Mouse (Mus musculus): ENCODE results near the gene Gm20388.

Gm20388 gene

DNA sequence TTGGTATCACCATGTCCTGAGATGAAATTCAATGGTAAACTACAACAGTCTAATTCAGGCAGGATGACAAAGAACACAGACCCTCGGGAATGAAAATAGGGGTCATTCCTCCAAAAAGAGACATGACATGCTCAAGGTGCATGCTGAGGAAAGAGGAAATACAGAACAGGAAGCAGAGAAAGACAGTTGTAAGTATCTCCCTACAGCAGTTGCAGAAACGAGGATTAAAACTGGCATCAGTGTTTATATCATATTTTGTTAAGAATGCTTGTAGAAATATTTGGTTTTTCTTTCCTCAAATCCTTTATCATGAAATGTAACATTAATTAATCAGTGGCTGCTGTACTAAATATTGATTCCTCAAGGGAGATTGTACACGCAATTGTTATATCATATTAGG lies 3056.0 kb downstream of the Gm20388 start:
- no peak for DNase-seq (ENCODE audit: low spot score)

DNA sequence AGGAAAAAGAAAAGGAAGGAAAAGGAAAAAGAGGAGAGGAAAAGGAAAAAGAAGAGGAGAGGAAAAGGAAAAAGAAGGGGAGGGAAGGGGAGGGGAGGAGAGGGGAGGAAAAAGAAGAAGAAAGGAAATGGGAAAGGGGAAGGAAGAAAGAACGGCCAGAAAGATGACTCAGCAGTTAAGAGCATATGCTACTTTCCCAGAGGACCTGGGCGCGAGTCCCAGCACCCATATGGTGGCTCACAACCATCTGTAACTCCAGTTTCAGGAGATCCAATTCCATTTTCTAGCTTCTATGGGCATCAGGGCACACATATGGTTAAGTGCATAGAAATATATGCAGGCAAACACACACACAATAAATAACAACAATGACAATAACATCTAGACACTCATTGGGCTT lies 3057.5 kb downstream of the Gm20388 start:
- no peak for DNase-seq (ENCODE audit: low spot score)

DNA sequence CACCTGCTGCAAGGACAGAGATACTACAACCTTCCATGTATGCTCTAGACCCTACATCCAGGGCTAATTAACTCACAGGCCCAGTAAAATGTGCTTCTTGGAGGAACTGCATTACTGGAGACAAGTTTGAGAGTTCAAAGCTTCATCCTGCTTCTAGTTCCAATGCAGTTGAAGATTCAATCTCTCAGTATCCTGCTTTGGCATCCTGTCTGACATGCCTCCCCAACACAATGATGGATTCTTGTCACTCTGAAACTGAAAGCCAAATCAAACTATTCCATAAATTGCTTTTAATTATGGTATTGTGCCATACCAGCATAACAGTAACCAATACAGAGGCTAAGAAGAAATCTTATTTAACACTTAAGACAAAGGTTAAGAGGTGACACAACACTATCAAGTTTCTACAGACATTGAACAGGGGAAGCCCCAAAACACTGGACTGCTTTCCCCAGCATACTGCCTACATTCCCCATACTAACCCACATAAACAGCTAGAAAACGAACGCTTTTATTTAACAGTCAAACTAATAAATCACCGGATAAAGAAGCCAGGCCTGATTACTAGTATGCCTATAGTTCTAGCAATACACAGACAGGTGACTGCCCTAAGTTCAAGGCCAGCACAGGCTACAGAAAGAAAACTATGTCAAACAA lies 3059.5 kb downstream of the Gm20388 start:
- DNase-seq (ENCODE audit: low spot score), result no peak

DNA sequence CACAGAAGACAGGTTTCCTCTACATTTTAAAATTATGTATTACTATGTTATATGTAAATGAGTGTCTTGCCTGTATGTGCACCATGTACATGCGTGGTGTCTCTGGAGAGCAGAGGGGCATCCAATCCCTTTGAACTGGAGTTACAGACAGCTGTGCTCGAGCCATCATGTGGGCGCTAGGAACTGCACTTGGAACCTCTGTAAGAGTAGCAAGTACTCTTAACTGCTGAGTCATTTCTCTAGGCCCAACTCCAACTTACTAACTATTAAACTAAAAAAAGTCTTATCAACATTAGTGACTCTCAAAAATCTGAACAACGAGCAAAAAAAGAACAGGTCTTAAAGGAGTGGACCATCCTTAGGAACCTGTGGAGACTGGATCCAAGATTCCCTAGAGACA lies 3065.4 kb downstream of the Gm20388 start:
- DNase-seq (ENCODE audit: low spot score), result no peak

DNA sequence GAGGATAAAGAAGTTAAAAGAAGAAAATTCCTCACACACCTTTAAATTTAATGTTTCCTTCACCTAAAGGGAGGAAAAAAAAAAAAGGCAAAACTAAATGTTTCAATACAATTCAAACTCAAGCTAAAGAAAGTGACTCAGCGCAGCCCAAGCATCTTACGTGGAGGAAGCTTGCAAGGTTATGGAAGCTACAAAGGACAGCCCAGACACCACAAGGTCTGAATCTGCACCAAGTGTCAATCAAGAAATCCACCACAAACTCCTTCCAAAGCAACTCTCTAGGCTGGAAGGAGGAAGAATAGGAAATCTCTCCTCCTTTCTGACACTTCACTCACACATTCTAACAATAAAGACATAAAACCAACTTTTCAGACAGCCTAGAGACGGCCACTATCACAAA lies 3068.8 kb downstream of the Gm20388 start:
- DNase-seq (ENCODE audit: low spot score), result no peak

DNA sequence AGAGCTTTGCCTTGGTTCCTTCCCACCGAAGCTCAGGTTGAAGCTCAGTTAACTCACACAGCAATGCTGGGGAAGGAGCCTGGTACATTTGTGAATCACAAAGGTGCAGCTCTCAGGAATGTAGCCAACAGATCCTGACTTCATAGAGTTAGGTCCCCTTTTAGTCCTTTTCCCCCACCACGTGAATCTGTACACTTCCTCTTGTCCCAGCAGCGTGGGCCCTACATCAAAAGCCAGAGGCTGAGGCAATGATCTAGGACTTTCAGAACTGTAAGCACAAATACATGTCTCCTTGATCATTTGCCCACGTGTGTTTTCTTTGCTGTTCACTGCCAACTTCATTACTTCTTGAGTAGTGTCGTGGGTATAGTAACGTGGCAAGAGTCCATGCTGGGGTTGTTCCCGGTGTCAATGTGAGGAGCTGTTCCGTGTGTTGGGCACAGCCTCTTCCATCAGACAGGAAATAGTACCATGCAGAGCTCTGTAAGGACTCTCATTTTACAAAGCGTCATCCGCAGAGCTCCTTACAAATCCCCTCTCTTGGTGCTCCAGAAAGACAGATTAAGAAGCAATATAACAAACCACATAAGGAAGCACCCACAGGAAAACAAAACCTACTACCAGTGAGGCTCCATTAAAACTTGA lies 3069.3 kb downstream of the Gm20388 start:
- no peak for DNase-seq (ENCODE audit: low spot score)

DNA sequence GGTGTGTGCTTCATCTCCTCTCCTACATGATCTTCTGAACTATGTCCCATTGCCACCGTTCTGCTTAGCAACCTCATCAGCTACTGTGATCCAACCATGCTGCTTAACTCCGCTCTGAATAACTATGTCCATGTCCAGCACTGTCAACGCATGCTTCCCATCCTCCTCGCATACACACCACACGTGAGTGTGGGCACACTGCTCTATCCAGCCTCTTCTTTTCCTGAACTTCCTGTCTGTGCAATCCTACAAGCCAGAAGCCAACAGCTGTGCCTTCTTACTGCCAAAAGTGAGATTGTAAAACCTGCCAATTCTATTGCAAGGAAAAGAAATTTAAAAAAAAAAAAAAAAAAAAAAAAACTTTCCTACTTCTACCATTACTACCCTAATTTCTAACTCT lies 3071.0 kb downstream of the Gm20388 start:
- DNase-seq (ENCODE audit: low spot score), result no peak

DNA sequence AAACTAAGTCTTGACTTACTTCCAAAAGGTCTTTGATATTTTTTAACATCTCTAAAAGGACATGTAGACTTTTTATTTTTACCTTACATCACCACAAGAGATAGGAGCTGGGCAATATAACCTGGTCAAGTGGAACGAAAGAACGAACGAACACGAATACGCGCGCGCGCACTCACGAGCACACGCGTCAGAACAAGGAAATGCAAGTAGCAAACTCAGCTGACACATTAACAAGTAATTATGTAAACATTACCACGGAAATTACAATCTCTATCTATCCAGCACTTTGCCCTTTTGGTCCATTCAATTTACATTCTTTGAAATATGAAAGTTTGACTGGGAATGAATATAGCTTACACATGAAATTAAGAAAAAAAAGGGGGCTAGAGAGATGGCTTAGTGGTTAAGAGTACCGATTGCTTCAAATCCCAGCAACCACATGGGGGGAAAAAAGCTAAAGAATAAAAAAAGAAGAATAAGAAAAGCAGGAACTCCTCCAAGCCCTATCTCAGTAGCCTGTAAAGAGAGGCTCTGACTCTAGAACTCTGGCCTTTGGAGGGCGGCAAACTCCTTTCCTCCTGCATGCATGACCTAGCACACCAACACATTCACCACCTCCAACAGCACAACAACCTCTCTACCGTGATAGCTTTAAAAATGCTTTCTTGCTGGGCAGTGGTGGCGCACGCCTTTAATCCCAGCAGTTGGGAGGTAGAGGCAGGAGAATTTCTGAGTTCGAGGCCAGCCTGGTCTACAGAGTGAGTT lies 3072.7 kb downstream of the Gm20388 start:
- no peak for DNase-seq (ENCODE audit: low spot score)

DNA sequence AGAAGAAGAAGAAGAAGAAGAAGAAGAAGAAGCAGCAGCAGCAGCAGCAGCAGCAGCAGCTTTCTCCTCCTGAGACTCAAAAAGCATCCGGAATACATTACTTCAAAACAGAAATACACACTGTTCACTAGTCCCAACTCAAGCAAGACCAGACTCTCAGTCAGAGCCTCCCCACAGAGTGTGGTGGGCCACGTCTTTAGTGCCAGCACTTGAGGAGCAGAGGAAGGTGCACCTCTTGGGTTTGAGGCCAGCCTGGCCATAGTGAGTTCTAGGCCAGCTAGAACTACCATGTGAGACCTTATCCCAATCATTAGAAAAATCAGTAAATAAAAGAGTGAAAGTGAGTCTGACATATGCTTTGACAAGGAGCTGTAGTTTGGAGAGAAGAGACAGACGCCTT lies 3073.5 kb downstream of the Gm20388 start:
- no peak for DNase-seq (ENCODE audit: low spot score)

DNA sequence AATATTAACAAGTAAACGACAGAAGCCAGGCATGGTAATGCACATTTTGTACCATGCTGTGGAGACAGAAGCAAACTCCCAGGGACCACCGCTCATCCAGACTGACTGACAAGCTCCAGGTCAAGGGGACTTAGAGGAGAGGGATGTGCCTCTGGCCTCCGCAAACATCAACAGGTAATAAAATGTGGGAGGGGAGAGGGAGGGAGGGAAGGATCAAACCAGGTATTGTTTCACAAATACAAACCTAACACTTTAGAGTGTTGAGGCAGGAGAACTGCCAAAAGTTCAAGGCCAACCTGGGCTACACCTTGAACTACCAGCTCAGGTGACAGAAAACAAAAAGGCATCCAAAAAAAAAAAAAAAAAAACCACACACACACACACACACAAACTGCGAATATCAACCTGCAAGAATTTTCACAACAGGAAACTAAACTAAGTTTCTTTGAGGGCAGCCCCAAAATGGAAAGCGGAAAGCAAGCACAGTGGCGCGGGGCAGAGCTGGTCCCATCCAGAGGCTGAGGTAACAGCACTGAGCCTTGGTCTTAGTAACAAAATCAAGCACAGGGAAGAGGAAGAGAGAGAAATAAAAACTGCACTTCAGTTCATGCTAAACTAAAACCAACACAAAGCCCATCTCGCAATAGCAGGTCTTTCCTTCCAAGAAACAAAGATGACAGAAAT lies 3076.0 kb downstream of the Gm20388 start:
- DNase-seq (ENCODE audit: low spot score), result no peak

DNA sequence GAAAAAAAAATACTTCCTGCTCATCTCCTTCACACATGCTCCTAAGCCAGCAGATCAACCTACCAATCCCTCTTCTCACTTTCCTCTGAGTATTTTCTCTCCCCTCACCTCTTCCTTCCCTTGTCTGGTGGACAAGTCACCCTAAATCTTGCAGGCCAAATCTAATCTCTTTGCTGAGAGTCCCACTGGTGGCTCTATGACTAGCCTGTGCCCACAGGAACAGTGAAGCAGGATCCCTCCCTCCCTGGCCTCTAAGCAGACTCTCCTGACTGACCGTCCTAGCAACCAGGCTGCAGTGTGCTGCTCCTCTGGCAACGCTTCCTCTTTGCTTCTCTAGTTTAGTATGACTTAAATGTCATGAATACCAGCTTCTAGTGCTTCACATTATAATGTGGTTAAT lies 3076.6 kb downstream of the Gm20388 start:
- DNase-seq (ENCODE audit: low spot score), result no peak

DNA sequence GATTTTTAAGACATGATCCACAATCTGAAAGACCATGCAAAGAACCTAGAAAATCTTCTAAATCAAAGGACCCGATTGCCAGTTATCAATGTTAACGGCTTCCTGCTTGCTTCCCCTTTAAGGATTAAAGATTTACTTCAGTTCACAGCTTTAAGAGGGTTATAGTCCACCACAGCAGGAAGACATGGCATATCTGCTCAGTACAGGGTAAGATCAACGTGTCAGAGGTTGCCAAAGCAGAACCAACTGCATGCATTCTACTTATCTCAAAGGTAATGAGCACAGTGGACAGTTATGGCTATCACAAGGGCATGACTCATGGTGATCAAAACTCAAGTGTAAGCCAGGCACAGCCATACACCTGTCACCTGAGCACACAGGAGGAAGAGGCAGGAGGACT lies 3078.3 kb downstream of the Gm20388 start:
- no peak for DNase-seq (ENCODE audit: low spot score)

DNA sequence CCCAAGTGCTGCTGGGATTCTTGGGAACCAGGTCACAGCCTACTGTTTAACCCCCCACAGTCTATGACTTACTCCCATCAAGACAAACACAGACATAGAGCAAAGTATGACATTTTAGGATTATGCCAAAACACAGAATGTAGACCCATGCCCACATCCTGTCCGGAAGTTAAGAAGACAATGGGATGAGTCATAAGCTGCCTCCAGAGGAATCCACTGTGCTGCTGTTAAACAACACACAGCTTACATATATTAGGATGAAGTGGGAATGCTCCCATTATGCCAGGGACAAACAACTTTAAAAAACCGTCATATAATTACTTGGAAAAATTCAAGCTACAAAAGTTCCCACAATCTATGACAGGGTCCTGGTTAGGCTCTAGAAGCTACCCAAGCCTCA lies 3079.3 kb downstream of the Gm20388 start:
- no peak for DNase-seq (ENCODE audit: low spot score)

DNA sequence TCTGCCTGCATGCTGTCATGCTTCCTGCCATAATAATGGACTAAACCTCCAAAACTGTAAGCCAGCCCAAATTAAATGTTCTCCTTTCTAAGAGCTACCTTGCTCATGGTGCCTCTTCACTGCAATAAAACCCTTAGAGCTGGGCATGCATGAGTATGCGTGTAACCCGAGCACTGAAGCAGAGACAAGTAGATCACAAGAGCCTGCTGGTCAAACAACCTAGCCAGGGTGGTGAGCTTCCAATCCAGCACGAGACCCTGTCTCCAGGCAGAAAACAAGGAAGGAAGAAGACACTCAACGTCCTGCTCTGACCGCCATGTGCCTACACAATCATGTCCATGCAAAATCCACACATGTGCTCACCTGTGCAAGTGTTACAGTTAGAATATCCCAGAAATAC lies 3080.7 kb downstream of the Gm20388 start:
- no peak for DNase-seq (ENCODE audit: low spot score)

DNA sequence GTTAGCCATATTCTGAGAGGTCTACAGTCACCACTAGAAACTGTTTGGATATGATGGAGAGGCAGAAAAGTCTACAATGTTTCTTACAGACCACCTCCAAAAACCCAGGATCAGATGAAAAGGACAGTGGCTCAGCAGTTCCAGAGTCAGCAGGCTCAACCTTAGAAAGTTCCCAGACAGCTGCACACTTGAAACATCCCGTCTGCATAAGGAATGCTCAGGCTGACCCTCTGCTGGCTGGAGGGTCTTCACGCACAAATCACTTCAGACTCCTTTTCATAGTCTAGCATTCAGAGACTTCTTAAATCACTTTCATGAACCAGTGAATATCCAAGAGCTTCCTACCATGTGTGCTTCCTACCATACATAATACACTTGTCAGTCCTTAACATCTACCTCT lies 3081.7 kb downstream of the Gm20388 start:
- DNase-seq (ENCODE audit: low spot score), result no peak

DNA sequence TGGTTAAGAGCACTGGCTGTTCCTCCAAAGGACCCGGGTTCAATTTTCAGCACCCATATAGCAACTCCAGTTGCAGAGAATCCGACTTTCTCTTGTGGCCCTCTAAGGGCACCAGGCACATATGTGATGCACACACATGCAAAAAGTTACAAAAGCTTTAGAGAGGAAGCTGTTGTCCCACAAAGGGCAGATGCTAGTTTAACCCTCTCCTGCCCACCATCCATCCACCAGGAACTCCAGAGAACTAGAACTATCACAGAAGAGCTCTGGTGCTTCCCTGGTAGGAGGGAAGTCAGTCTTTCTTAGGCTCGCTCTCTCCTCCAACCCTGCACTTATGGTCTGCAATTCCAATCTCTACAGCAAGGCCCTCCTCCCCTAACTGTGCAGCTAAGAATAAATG lies 3082.4 kb downstream of the Gm20388 start:
- DNase-seq (ENCODE audit: low spot score), result no peak

DNA sequence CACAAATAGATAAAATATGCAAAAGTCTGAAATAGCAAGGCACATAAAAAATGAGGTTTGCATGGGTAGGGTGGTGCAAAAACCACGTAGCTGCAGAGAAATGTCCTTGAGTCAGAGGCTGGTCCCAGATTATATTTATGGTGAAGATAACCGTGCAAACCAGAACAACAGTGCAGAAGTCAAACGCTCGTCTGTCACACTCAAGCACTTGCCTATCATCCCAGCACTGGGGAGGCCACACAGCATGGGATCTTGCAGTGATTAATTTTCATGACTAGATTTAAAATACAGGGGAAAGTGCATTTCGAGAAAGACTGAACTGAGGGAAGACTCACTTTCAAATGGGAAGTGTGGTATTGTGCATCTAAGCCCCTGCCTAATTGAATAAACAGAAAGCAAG lies 3083.1 kb downstream of the Gm20388 start:
- DNase-seq (ENCODE audit: low spot score), result no peak

DNA sequence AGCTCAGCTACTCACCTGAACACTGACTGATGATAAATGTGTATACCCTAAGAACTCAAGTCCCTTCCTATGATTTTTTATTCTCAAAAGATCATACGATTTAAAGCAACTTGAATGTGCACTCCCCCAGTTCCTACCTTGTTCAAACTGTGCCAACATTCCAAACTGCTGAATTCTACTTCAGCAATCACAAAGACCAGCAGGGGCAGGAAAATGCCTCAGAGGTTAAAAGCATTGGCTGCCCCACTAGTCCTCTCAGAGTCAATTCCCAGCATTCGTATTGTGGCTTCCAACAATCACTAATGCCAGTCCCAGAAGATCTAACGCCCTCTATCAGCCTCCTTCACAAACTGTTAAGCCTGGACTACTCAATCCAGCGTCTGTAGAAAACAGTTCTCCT lies 3087.3 kb downstream of the Gm20388 start:
- no peak for DNase-seq (ENCODE audit: low spot score)

DNA sequence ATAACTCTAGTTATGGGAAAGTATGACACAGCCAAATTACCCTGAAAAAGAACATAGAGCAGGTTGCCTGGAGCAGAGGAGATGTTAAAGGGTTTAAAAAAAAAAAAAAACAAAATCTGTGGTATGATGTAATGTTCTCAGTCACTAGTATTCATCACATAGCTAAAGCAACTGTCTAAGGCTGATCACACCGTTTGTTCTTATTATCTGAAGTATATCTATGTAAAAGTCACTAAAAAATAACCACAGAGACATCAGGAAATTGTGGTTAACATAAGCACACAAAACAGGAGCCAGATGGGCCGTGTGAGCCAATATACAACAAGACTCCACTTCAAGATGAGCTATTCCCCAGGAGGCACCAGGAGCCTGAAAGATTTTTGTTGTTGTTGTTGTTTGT lies 3089.7 kb downstream of the Gm20388 start:
- DNase-seq (ENCODE audit: low spot score), result no peak

DNA sequence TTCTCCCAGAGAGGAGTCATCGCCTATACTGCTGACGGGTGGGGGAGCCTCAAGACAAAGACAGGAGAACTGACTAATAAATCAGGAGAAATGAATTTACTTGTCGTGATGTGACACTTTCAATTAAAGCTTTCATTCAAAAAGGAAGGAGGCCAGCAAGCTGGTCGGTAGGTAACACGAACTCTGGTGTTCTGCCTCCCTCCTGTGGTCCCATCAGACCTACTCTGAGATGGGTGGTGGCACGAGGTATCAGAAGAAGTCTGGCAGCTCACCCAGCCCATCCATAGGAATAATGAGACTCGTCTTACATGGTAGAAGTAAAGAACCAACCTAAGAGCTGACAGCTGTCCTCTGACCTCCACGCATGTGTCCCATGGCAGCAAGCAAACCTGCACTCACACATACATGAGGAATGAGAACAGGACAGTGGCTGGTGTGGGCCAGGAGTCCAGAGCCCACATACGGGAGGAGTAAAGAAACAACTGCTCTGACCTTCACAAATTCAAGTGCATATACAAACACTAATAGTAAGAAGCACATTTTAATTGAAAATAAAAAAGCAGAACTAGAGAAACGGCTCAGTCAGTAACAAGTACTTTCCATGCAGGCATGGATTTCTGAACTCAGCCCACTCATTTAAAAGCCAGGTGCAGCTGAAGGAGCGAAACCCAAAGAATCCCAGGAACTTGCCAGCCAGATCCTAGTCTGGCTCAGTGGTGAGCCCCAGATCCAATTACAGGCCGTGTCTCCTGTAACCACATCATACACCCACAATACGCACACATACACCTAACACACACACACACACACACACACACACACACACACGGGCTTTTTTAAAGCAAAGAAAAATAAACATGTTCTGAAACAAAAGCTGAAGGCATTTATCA lies 3093.6 kb downstream of the Gm20388 start:
- DNase-seq (ENCODE audit: low spot score), result no peak

DNA sequence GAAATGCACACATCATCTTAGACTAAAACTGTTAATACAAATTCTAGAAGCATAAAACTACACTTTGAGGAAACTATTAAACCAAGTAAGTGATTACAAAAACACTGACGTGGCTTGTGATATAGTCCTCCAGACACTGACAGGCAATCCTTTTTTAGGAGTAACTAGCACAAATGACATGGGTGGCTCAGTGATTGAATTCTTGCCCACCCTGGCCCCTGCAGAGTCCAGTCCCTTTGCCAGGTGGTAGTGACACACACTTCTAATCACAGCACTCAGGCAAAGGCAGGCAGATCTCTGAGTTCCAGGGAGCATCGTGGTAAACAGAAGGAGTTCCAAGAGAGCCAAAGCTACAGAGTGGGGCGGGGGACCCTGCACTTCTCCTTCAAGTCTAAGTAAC lies 3094.7 kb downstream of the Gm20388 start:
- DNase-seq (ENCODE audit: low spot score), result no peak

DNA sequence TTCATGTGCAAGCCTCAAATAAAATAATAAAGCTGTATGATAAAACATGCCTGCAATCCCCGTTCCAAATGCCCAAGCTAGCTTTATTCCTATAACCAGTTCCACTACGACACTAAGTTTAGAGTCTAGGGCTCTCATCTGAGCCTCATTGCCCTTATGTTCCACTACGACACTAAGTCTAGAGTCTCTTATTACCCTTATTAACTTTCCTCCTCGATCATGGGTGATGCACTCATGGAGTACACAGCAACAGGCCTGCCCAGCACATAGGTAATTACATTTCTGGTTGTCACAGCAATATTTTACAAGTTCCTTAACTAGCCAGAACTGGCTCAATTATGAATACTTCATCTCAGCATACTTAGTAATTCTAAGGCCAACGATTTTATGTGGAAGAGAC lies 3095.2 kb downstream of the Gm20388 start:
- DNase-seq (ENCODE audit: low spot score), result no peak
